Mouse (Mus musculus) cerebellum, adult 9-11 months (tissue): Measurements from ENCODE around the gene Flnb.

Experiments
- DNase-seq: peaks from one replicate; pipeline ENCODE4 v3.0.0; 2022

Flnb gene

GRCm38 (mm10) chr14:7907058-7907457 is 89.3 kb downstream of the Flnb start:
- DNase-seq, result no peak

- DNase-seq, result no peak
Observed at GRCm38 (mm10) chr14:7909472-7909871, 91.7 kb downstream of the Flnb start.

- no peak for DNase-seq
Observed at GRCm38 (mm10) chr14:7913842-7914241, 96.1 kb downstream of the Flnb start.

- no peak for DNase-seq
Observed at GRCm38 (mm10) chr14:7914461-7914860, 96.7 kb downstream of the Flnb start.

GRCm38 (mm10) chr14:7918150-7918991 is 100.6 kb downstream of the Flnb start:
- DNase-seq, result no peak

GRCm38 (mm10) chr14:7919309-7919708 is 101.6 kb downstream of the Flnb start:
- no peak for DNase-seq

GRCm38 (mm10) chr14:7919921-7920320 is 102.2 kb downstream of the Flnb start:
- DNase-seq, result no peak

GRCm38 (mm10) chr14:7921459-7921858 is 103.7 kb downstream of the Flnb start:
- DNase-seq, result no peak

- DNase-seq, result no peak
Observed at GRCm38 (mm10) chr14:7923635-7924034, 105.9 kb downstream of the Flnb start.

- no peak for DNase-seq
Observed at GRCm38 (mm10) chr14:7928362-7928761, 110.6 kb downstream of the Flnb start.

- DNase-seq, result no peak
Observed at GRCm38 (mm10) chr14:7929029-7929428, 111.3 kb downstream of the Flnb start.

- no peak for DNase-seq
Observed at GRCm38 (mm10) chr14:7932151-7932550, 114.4 kb downstream of the Flnb start.

GRCm38 (mm10) chr14:7934166-7934565 is 116.4 kb downstream of the Flnb start:
- no peak for DNase-seq

- peak; percentile 23 for DNase-seq
Observed at GRCm38 (mm10) chr14:7937052-7937630, 119.4 kb downstream of the Flnb start.

- peak; percentile 31 for DNase-seq
Observed at GRCm38 (mm10) chr14:7938809-7939784, 121.3 kb downstream of the Flnb start.

- DNase-seq, result no peak
Observed at GRCm38 (mm10) chr14:7941413-7941812, 123.7 kb downstream of the Flnb start.

GRCm38 (mm10) chr14:7943101-7943800 is 125.5 kb downstream of the Flnb start:
- peak; percentile 48 for DNase-seq

- DNase-seq, result no peak
Observed at GRCm38 (mm10) chr14:7943801-7944135, 126.0 kb downstream of the Flnb start.

GRCm38 (mm10) chr14:7944349-7945039 is 126.7 kb downstream of the Flnb start:
- DNase-seq, result no peak

GRCm38 (mm10) chr14:7945261-7945660 is 127.5 kb downstream of the Flnb start:
- DNase-seq, result no peak

- no peak for DNase-seq
Observed at GRCm38 (mm10) chr14:7951234-7951633, 133.5 kb downstream of the Flnb start.

- DNase-seq, result no peak
Observed at GRCm38 (mm10) chr14:7952610-7953254, 135.0 kb downstream of the Flnb start.
